Mouse (Mus musculus): ENCODE measurements around the gene Tada3.

DNA sequence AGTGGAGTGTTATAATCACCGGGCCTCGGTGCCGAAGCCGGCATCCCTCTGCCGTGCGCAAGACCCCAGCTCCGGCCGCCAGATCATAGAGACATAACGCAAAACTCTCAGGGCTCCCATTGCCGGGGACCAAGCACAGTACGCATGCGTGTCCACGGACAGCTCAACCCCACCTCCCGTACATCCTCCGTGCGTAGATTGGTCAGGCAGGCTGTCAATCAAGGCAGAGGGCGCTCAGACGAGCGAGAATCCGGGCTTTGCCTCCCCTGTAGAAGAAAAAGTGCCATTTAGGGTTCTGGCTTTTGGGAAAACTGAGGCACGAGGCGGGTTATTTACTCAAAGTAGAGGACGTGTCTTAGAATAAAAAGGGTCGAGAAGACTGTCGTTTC, 41.5 kb upstream of the Tada3 start, which contains the start of gene Rpusd3:
- TF ChIP-seq POLR2A (IDR thresholded peaks at IDR 0.05; ENCODE audit: borderline replicate concordance, extremely low read depth, low read depth, low read length) (peak; percentile 90; the same call in 1 of the 2 replicates), CTCF (IDR thresholded peaks at IDR 0.05; ENCODE audit: insufficient read depth, low read length) (no peak)

Data from lung, adult 2 months (tissue).